Mouse (Mus musculus): ENCODE measurements at regions not wholly inside any gene's neighbourhood (a gene's known extent, or its start where the extent isn't known, plus 50 kb on each side); places are given as distances from the start of the nearest gene placed in this dataset.

- no peaks in the 10 kb centered on the region for H3K9me3 ChIP-seq
- no peaks in the 10 kb centered on the region for H3K4me1 ChIP-seq
- no peaks in the 10 kb centered on the region for H3K36me3 ChIP-seq
- H3K27me3 ChIP-seq = no peaks in the 10 kb centered on the region
- H3K27ac ChIP-seq = no peak overlapping the region
- H3K9ac ChIP-seq = no peak overlapping the region
- H3K4me3 ChIP-seq = no peak overlapping the region
- WGBS = 55% methylated on average over 4 of the region's 4 CpGs
- ATAC-seq (ENCODE audit: borderline replicate concordance, extremely low read depth, low FRiP score, low TSS enrichment) = no peak
- no peak overlapping the region for H3K4me2 ChIP-seq
Measured at GRCm38 (mm10) chr8:44852223-44852622, 83.0 kb upstream of the Fat1 start.

GRCm38 (mm10) chr8:44855115-44855514, 80.1 kb upstream of the Fat1 start:
- Histone ChIP-seq H3K4me2 (no peak overlapping the region), H3K27ac (no peak overlapping the region), H3K27me3 (no peaks in the 10 kb centered on the region), H3K9me3 (no peaks in the 10 kb centered on the region), H3K9ac (no peak overlapping the region), H3K4me3 (no peak overlapping the region), H3K4me1 (no peaks in the 10 kb centered on the region), H3K36me3 (no peaks in the 10 kb centered on the region)
- WGBS = 91% methylated on average over 4 of the region's 4 CpGs
- ATAC-seq (ENCODE audit: borderline replicate concordance, extremely low read depth, low FRiP score, low TSS enrichment) = no peak

DNA sequence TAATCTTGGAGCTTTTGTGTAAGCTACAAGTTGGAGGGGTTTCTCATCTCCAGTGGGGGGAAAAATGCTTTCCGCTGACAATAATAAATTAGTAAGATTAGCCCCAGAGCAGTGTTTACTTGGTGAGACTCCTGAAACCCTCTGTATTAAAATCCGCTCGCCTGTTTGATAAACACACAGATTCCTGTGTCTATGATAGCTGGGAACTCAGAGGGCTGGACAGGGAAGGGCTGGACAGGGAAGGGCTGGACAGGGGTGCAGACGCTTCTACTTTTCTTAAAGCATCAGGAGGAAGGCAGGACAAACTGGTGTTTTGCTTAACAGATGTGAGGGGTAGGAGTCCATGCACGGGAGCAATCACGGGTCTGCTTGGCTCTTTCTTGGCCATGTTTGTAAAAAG, 68.0 kb upstream of the Fat1 start:
- WGBS = 25% methylated on average over 6 of the region's 6 CpGs

GRCm38 (mm10) chr8:44867666-44868065, 67.6 kb upstream of the Fat1 start:
- Histone ChIP-seq H3K36me3 (no peaks in the 10 kb centered on the region), H3K4me1 (peaks cover 6% of the 10 kb centered on the region; the same call in 1 of the 2 replicates), H3K27me3 (no peaks in the 10 kb centered on the region), H3K4me2 (peak overlapping the region; percentile 18; the same call in 1 of the 2 replicates), H3K9me3 (no peaks in the 10 kb centered on the region), H3K9ac (no peak overlapping the region), H3K27ac (no peak overlapping the region), H3K4me3 (no peak overlapping the region)
- WGBS = 25% methylated on average over 5 of the region's 5 CpGs
- no peak for ATAC-seq (ENCODE audit: borderline replicate concordance, extremely low read depth, low FRiP score, low TSS enrichment)

More for the DNA sequence above, 68.0 kb upstream of the Fat1 start:
- Histone ChIP-seq H3K4me2 (peak overlapping the region; percentile 18; the same call in 1 of the 2 replicates), H3K27me3 (no peaks in the 10 kb centered on the region), H3K36me3 (no peaks in the 10 kb centered on the region), H3K9ac (no peak overlapping the region), H3K4me3 (no peak overlapping the region), H3K9me3 (no peaks in the 10 kb centered on the region), H3K27ac (no peak overlapping the region), H3K4me1 (peaks cover 6% of the 10 kb centered on the region; the same call in 1 of the 2 replicates)
- ATAC-seq (ENCODE audit: borderline replicate concordance, extremely low read depth, low FRiP score, low TSS enrichment) = no peak

- Histone ChIP-seq H3K9ac (no peak overlapping the region), H3K4me1 (0 out of 2 replicates have a peak, but pooled peaks cover 5% of the 10 kb centered on the region), H3K4me2 (no peak overlapping the region), H3K9me3 (no peaks in the 10 kb centered on the region), H3K36me3 (no peaks in the 10 kb centered on the region), H3K4me3 (no peak overlapping the region), H3K27me3 (no peaks in the 10 kb centered on the region), H3K27ac (no peak overlapping the region)
- WGBS = 19% methylated on average over 5 of the region's 5 CpGs
- no peak for ATAC-seq (ENCODE audit: borderline replicate concordance, extremely low read depth, low FRiP score, low TSS enrichment)
Measured at GRCm38 (mm10) chr8:44877066-44877465, 58.2 kb upstream of the Fat1 start.

- Histone ChIP-seq H3K27me3 (no peaks in the 10 kb centered on the region), H3K9ac (no peak overlapping the region), H3K27ac (no peak overlapping the region), H3K4me2 (no peak overlapping the region), H3K4me3 (no peak overlapping the region), H3K9me3 (no peaks in the 10 kb centered on the region), H3K4me1 (0 out of 2 replicates have a peak, but pooled peaks cover 5% of the 10 kb centered on the region), H3K36me3 (no peaks in the 10 kb centered on the region)
- WGBS = 44% methylated on average over 3 of the region's 3 CpGs
- no peak for ATAC-seq (ENCODE audit: borderline replicate concordance, extremely low read depth, low FRiP score, low TSS enrichment)
Measured at GRCm38 (mm10) chr8:44878208-44878607, 57.0 kb upstream of the Fat1 start.

DNA sequence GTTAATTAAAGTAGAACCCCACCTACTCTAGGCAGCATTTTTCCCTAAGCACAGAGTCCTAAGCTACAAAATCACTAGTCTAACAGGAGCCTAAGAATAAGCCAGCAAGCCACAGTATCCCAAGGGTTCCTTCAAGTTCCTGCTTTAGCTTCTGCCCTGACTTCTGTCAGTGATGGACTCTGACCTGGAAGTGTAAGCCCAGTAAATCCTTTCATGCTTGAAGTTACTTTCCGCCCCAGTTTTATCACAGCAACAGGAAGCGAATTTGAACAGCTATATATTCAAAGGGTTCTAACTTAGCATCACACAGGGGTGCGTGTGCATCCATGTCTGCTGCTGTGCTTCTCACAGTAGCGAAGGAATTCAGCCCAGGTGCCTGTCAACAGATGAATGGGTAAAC, 56.1 kb upstream of the Fat1 start:
- ATAC-seq (ENCODE audit: borderline replicate concordance, extremely low read depth, low FRiP score, low TSS enrichment) = no peak
- 0 out of 2 replicates have a peak, but pooled peaks cover 5% of the 10 kb centered on the region for H3K4me1 ChIP-seq

DNA sequence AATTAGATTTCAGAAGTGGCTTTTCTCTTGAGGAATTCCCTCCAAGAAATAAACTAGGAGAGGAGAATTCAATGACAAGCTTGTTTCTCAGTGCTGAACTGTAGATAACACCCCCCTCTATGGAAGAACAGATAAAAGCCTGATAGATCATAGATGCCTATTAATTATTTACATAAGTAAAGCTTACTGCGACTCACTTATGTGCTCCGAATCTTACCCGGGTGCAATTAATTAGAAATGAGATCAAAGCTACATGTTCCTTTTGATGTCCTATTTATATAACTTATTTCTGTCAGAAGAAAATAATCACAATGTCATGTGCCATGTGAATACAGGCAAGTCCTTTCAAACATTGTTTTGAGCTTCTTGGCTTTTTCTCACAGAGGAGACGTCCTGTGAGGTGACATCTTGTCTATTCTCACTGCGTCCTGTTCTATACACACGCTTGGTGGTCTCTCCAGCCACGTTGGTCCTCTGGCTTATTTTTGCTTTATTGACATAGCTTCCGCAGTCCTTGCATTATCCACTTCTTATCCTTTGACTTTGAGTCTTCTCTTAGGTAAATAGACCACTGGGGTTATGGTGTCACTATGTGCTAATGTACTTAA, 50.7 kb upstream of the Fat1 start:
- Histone ChIP-seq H3K4me3 (no peak overlapping the region), H3K4me2 (no peak overlapping the region), H3K27me3 (no peaks in the 10 kb centered on the region), H3K4me1 (no peaks in the 10 kb centered on the region), H3K9ac (no peak overlapping the region), H3K27ac (no peak overlapping the region), H3K9me3 (no peaks in the 10 kb centered on the region), H3K36me3 (no peaks in the 10 kb centered on the region)
- 19% methylated on average over 8 of the region's 8 CpGs for WGBS
- peak; percentile 67; the same call in 1 of the 2 replicates for ATAC-seq (ENCODE audit: borderline replicate concordance, extremely low read depth, low FRiP score, low TSS enrichment)

More for the DNA sequence above, 56.1 kb upstream of the Fat1 start:
- H3K9ac ChIP-seq = no peak overlapping the region
- H3K27me3 ChIP-seq = no peaks in the 10 kb centered on the region
- H3K4me2 ChIP-seq = no peak overlapping the region
- H3K4me3 ChIP-seq = no peak overlapping the region
- H3K27ac ChIP-seq = no peak overlapping the region
- 56% methylated on average over 4 of the region's 4 CpGs for WGBS
- no peaks in the 10 kb centered on the region for H3K36me3 ChIP-seq
- H3K9me3 ChIP-seq = no peaks in the 10 kb centered on the region

Data from lung, embryonic 15.5 days (tissue).